Mouse (Mus musculus) hindbrain, embryonic 15.5 days (tissue): ENCODE data around the gene Mtx1. TPM values are rescaled to one million over a fixed set of nuclear protein-coding genes. Genes with fewer than 3 reads are reported as not detected.
"Not testable (repeated sequence)": the region's sequence is repeated elsewhere in the genome, so short reads cannot be mapped to it uniquely, and the experiment has no call there.

ENCODE experiments used
- ATAC-seq: fragments of 200-750 bp; cut with Nextera tagmentation; 2 replicates; pipeline ENCODE4 v1.8.0; 2017; ENCODE audit warnings: low read depth, moderate number of reproducible peaks, moderate TSS enrichment; ENCODE audit not compliant: low FRiP score
- H3K27ac ChIP-seq: fragments of 300-500 bp; sonication (generic); replicated peaks from 2 replicates; pipeline ENCODE4 v1.5.1; 2015; ENCODE audit warnings: mild to moderate bottlenecking, inconsistent platforms
- H3K27me3 ChIP-seq: fragments of 300-500 bp; sonication (generic); 2 replicates; pipeline ENCODE4 v1.6.1; 2015; ENCODE audit warnings: control low read depth, inconsistent platforms
- H3K36me3 ChIP-seq: fragments of 300-500 bp; sonication (generic); 2 replicates; pipeline ENCODE4 v1.6.1; 2015; ENCODE audit warnings: control low read depth, inconsistent platforms
- H3K4me1 ChIP-seq: fragments of 300-500 bp; sonication (generic); replicated peaks from 2 replicates; pipeline ENCODE4 v1.6.1; 2015; ENCODE audit warnings: control low read depth, inconsistent platforms
- H3K4me2 ChIP-seq: fragments of 300-500 bp; sonication (generic); 2 replicates; pipeline ENCODE4 v1.6.1; 2015; ENCODE audit warnings: moderate library complexity, mild to moderate bottlenecking, inconsistent platforms
- H3K4me3 ChIP-seq: fragments of 300-500 bp; sonication (generic); 2 replicates; pipeline ENCODE4 v1.5.1; 2015; ENCODE audit warnings: mild to moderate bottlenecking, inconsistent platforms
- H3K9ac ChIP-seq: fragments of 300-500 bp; sonication (generic); 2 replicates; pipeline ENCODE4 v1.6.1; 2015; ENCODE audit warnings: inconsistent platforms
- H3K9me3 ChIP-seq: fragments of 300-500 bp; sonication (generic); 2 replicates; pipeline ENCODE4 v1.6.1; 2016; ENCODE audit warnings: control low read depth, inconsistent platforms
- WGBS: fragments of 180-500 bp; shearing (Covaris S2); methylation state at CpG from one replicate; pipeline ENCODE4 v1.1.7; 2015; 5-methylcytosine and 5-hydroxymethylcytosine counted together
- polyA plus RNA-seq: library from polyadenylated mRNA; unstranded; fragments of >200 nt; fragmentation: Nextera tagmentation; extraction: Ambion mirVana; gene quantifications from 2 replicates; pipeline ENCODE4 v1.2.1, GENCODE M21; 2015

The Mtx1 gene
- polyA plus RNA-seq, 1 experiment from 2014 or later: 149 TPM

- peak; percentile 65 for ATAC-seq
- H3K36me3 ChIP-seq: no peaks in the 10 kb centered on the region
- H3K9me3 ChIP-seq: no peaks in the 10 kb centered on the region
- 5% methylated on average over 4 of the region's 4 CpGs for WGBS
- peak overlapping the region; percentile 84 for H3K27ac ChIP-seq
- no peaks in the 10 kb centered on the region for H3K27me3 ChIP-seq
- peaks cover 56% of the 10 kb centered on the region for H3K4me1 ChIP-seq
- H3K4me3 ChIP-seq: peak overlapping the region; percentile 41
- peak overlapping the region; percentile 67 for H3K4me2 ChIP-seq
- peak overlapping the region; percentile 46 for H3K9ac ChIP-seq
Observed at GRCm38 (mm10) chr3:89225918-89226317, 970 bp downstream of the Mtx1 start.

DNA sequence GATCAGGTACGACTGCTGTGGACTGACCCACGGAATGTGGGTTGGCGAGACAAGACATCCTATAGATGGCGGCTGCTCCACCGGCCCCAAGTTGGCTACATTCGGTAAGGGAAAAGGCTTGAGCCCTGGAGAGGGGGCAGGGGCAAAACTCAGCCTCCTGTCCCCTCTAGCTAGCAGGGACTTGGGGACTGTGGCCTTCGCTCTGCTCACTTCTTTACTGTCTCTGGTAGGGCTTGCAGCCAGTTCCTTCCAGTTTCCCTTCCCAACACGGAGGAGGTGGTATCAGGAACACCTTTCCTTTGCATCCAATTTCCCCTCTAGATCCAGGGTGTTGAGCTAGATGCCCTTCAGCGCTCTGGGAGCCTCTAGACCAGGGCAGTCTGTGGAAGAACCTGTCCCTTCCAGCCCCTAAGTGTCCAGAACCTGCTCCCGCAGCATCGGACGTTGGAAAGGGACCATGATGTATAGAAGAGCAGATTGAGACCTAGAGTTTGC is 1.5 kb downstream of the Mtx1 start:
- H3K4me1 ChIP-seq: peaks cover 56% of the 10 kb centered on the region
- no peaks in the 10 kb centered on the region for H3K36me3 ChIP-seq
- peak overlapping the region; percentile 67 for H3K4me2 ChIP-seq
- H3K27me3 ChIP-seq: no peaks in the 10 kb centered on the region
- H3K4me3 ChIP-seq: peak overlapping the region; percentile 41
- H3K27ac ChIP-seq: peak overlapping the region; percentile 84
- no peak for ATAC-seq
- 22% methylated on average over 12 of the region's 12 CpGs for WGBS
- no peaks in the 10 kb centered on the region for H3K9me3 ChIP-seq
- peak overlapping the region; percentile 31 for H3K9ac ChIP-seq

- peaks cover 58% of the 10 kb centered on the region for H3K4me1 ChIP-seq
- no peaks in the 10 kb centered on the region for H3K9me3 ChIP-seq
- peak overlapping the region; percentile 31 for H3K9ac ChIP-seq
- no peak for ATAC-seq
- no peaks in the 10 kb centered on the region for H3K36me3 ChIP-seq
- H3K27me3 ChIP-seq: no peaks in the 10 kb centered on the region
- H3K27ac ChIP-seq: peak overlapping the region; percentile 84
- 28% methylated on average over 11 of the region's 11 CpGs for WGBS
- peak overlapping the region; percentile 41 for H3K4me3 ChIP-seq
- peak overlapping the region; percentile 67 for H3K4me2 ChIP-seq
Observed at GRCm38 (mm10) chr3:89224796-89225195, 2.1 kb downstream of the Mtx1 start.

DNA sequence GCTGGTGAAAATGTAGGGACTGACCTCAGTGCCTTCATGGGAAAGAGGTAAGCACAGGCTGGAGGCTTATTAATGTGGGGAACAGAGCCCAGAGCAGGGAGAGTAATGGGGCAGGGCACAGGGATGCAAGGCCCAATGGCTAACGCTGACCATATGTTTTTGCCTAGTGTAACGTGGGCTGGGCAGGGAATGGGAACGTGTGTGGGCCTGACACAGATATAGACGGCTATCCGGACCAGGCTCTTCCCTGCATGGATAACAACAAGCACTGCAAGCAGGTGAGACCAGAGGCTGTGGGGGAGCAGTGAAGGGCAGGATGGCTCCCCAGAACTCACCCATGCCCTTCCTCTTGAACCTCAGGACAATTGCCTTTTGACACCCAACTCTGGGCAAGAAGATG is 5.7 kb downstream of the Mtx1 start:
- H3K4me1 ChIP-seq: peaks cover 34% of the 10 kb centered on the region
- 58% methylated on average over 5 of the region's 5 CpGs for WGBS
- H3K9ac ChIP-seq: no peak overlapping the region
- ATAC-seq: no peak
- H3K4me2 ChIP-seq: no peak overlapping the region
- no peaks in the 10 kb centered on the region for H3K9me3 ChIP-seq
- no peaks in the 10 kb centered on the region for H3K36me3 ChIP-seq
- no peak overlapping the region for H3K27ac ChIP-seq
- H3K27me3 ChIP-seq: no peaks in the 10 kb centered on the region
- H3K4me3 ChIP-seq: no peak overlapping the region

- Histone ChIP-seq H3K36me3 (no peaks in the 10 kb centered on the region), H3K27me3 (no peaks in the 10 kb centered on the region), H3K4me1 (peaks cover 34% of the 10 kb centered on the region), H3K27ac (0 out of 2 replicates have a peak overlapping the region, but pooled peaks have one; percentile 4), H3K9ac (no peak overlapping the region), H3K9me3 (no peaks in the 10 kb centered on the region), H3K4me3 (no peak overlapping the region), H3K4me2 (no peak overlapping the region)
- 41% methylated on average over 8 of the region's 8 CpGs for WGBS
- no peak for ATAC-seq
Observed at GRCm38 (mm10) chr3:89219546-89219945, 7.3 kb downstream of the Mtx1 start.

GRCm38 (mm10) chr3:89218271-89218670 is 8.6 kb downstream of the Mtx1 start:
- ATAC-seq: no peak
- H3K9ac ChIP-seq: no peak overlapping the region

GRCm38 (mm10) chr3:89216407-89216806 is 10.5 kb downstream of the Mtx1 start:
- not testable (repeated sequence) for H3K9me3 ChIP-seq, H3K9ac ChIP-seq, H3K4me3 ChIP-seq, H3K36me3 ChIP-seq, ATAC-seq, H3K27me3 ChIP-seq
- Histone ChIP-seq H3K4me2 (peak overlapping the region; percentile 88), H3K4me1 (peaks cover 45% of the 10 kb centered on the region), H3K27ac (0 out of 2 replicates have a peak overlapping the region, but pooled peaks have one; percentile 25)
- 67% methylated on average over 7 of the region's 7 CpGs for WGBS

More at GRCm38 (mm10) chr3:89218271-89218670, 8.6 kb downstream of the Mtx1 start:
- no peaks in the 10 kb centered on the region for H3K9me3 ChIP-seq
- H3K4me3 ChIP-seq: no peak overlapping the region
- H3K27ac ChIP-seq: no peak overlapping the region
- H3K4me1 ChIP-seq: peaks cover 27% of the 10 kb centered on the region
- no peak overlapping the region for H3K4me2 ChIP-seq
- H3K36me3 ChIP-seq: no peaks in the 10 kb centered on the region
- WGBS: 83% methylated on average over 1 of the region's 1 CpGs
- H3K27me3 ChIP-seq: no peaks in the 10 kb centered on the region

DNA sequence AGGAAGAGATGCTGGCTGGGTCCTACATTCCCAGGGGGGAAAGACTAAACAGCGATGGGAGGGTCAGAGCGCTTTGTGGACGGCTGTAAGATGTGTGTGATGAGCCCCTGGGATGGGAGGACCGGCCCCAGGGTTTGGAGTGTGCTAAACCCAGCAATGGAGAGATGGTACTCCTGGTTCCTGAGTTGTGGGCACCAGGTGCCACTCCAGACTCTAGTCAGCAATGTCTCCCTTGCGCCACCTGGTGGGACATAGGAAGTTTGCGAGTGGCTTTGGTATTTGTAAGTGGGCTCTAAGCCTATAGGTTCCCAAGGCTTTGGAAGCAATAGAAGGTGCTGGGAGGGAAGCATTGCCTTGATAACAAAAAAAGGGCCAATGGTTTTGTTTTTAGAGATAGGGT is 11.0 kb downstream of the Mtx1 start:
- peak; percentile 36 for ATAC-seq
- Histone ChIP-seq H3K9ac (no peak overlapping the region), H3K4me1 (peaks cover 49% of the 10 kb centered on the region), H3K9me3 (no peaks in the 10 kb centered on the region), H3K4me3 (peak overlapping the region; percentile 61), H3K27ac (peak overlapping the region; percentile 95), H3K27me3 (no peaks in the 10 kb centered on the region), H3K4me2 (peak overlapping the region; percentile 88), H3K36me3 (no peaks in the 10 kb centered on the region)
- WGBS: 0% methylated on average over 6 of the region's 6 CpGs

DNA sequence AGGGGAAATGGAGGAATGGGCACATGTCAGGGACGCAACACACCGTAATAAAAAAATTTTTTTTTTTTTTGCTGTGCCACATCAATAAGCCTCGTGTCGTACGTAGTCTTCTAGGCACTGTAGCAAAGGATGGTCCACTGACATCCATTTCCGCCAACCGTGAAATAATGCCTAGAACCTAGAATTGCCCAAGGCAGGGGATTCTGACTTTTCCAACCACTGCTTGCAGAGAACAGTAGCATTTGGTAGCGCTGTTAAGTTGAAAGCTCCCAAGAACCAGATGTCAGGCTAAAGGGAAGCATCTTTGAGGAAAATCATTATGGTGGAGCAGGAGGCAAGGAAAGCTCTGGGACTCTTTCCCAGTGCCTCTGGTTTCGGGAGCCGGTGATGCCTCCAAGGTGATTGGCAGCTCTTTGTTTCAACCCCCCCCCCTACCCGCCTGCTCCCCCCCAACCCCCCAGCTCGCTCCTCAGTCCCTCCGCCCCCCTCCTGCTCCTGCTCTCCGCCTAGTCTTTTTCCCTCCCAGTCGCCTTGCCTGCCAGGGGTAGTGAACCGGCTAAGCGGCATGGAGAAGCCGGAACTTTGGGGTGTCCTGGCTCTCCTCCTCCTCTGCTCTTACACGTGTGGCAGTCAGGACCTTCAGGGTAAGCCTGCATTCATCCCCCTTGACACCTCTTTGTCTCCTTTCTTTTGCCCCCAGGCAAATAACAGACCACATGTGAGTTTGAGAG is 12.0 kb downstream of the Mtx1 start, which contains the start of gene Thbs3:
Thbs3 (plus strand) TSS at position 500 of the 731 bp plus-strand sequence.
- H3K4me3 ChIP-seq: peak within 1 kb of the TSS; percentile 61
- no peaks in the 10 kb centered on the region for H3K27me3 ChIP-seq
- peak within 1 kb of the TSS; percentile 75 for H3K9ac ChIP-seq
- 0 out of 2 replicates have a peak, but pooled peaks have one; percentile 12 for ATAC-seq
- under 1% methylated on average over 19 of the region's 19 CpGs for WGBS
- peak within 1 kb of the TSS; percentile 95 for H3K27ac ChIP-seq
- H3K36me3 ChIP-seq: peaks cover 5% of the 10 kb centered on the region; the same call in 1 of the 2 replicates
- no peaks in the 10 kb centered on the region for H3K9me3 ChIP-seq
- H3K4me1 ChIP-seq: peaks cover 47% of the 10 kb centered on the region
- peak within 1 kb of the TSS; percentile 88 for H3K4me2 ChIP-seq

GRCm38 (mm10) chr3:89213803-89214530 is 12.9 kb downstream of the Mtx1 start:
- peak overlapping the region; percentile 95 for H3K27ac ChIP-seq
- ATAC-seq: peak; percentile 90
- H3K4me1 ChIP-seq: peaks cover 47% of the 10 kb centered on the region

DNA sequence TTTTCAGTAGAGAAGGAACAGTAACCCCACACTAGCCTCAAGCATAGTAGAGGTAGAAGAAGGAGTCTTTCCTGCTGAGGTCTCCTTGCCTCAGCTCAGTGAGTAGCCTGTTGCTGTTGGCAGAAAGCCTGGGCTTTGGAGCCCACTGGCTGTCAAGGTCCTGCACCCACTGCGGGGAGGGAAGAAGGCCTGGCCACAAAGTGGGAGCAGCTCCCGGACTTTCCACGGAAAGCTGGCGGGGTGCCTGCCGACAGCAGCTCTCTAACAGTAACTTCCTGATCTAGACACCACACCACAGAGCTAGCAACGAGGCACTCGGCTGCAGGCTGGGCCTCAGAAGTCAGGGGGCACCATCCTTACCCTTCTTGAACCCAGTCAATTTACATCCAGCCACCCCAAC is 16.2 kb downstream of the Mtx1 start:
- 80% methylated on average over 7 of the region's 7 CpGs for WGBS
- Histone ChIP-seq H3K9me3 (no peaks in the 10 kb centered on the region), H3K27ac (no peak overlapping the region), H3K4me3 (no peak overlapping the region), H3K27me3 (no peaks in the 10 kb centered on the region), H3K36me3 (peaks cover 43% of the 10 kb centered on the region), H3K4me1 (peaks cover 38% of the 10 kb centered on the region), H3K9ac (no peak overlapping the region), H3K4me2 (no peak overlapping the region)
- ATAC-seq: no peak

More at GRCm38 (mm10) chr3:89213803-89214530, 12.9 kb downstream of the Mtx1 start:
- peak overlapping the region; percentile 61 for H3K4me3 ChIP-seq
- no peaks in the 10 kb centered on the region for H3K9me3 ChIP-seq
- peaks cover 12% of the 10 kb centered on the region; the same call in 1 of the 2 replicates for H3K36me3 ChIP-seq
- no peaks in the 10 kb centered on the region for H3K27me3 ChIP-seq
- under 1% methylated on average over 69 of the region's 69 CpGs for WGBS
- peak overlapping the region; percentile 75 for H3K9ac ChIP-seq
- peak overlapping the region; percentile 88 for H3K4me2 ChIP-seq

DNA sequence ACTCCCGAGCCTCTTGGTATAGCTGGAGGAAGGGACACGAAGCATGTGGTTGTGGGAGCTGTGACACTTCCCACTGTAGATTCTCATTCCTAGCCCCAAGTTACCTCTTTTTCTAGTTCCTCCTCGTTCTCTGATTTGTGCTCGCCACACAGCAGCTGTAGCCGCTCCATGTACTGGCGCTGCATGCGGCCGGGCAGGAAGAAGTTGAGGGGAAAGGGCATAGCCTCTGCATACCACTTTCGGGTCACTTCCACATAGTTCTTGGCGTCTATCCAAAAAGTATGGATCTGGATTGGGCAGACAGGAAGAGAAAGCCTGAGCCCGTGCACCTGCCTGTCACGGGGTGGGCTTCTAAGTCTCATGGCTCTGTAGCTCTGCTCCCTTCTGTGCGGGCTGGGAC is 16.7 kb downstream of the Mtx1 start:
- Histone ChIP-seq H3K36me3 (peaks cover 43% of the 10 kb centered on the region), H3K4me2 (no peak overlapping the region), H3K4me1 (peaks cover 32% of the 10 kb centered on the region), H3K9me3 (no peaks in the 10 kb centered on the region), H3K4me3 (no peak overlapping the region), H3K9ac (no peak overlapping the region), H3K27me3 (no peaks in the 10 kb centered on the region), H3K27ac (no peak overlapping the region)
- 89% methylated on average over 13 of the region's 13 CpGs for WGBS
- no peak for ATAC-seq
